Mouse (Mus musculus): ENCODE data around the gene Rasa3.

DNA sequence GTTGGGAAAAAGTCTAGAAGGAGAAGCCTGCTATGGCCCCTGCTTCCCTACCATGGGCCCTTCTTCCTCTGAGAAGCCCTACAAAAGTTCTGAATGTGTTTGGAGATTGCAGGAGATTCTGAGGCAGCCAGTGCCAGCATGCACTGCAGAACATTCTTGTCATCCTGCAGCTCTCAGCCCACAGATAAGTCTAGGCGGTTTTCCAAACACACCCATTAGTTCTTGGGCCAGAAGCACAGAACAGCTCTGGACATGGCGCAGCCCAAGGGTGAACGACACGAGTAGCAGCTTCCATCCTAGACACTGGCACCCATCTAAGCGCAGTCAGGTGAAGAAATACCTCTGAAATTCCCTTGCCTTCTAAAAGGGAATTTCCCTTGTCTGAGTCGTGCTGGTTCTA is 44.3 kb downstream of the Rasa3 start:
- TF ChIP-seq EP300 (optimal IDR thresholded peaks at IDR 0.05) = no peak
- no peak for TF ChIP-seq CTCF (IDR thresholded peaks at IDR 0.05; ENCODE audit: low read depth)
